Mouse (Mus musculus) heart, adult 2 months (tissue): ENCODE data around the gene Mgea5. TPM values are rescaled to one million over a fixed set of nuclear protein-coding genes. Genes with fewer than 3 reads are reported as not detected.

Experiments
- DNase-seq, 2 experiments: peaks; one replicate each; pipeline ENCODE4 v3.0.0; 2021
- H3K27ac ChIP-seq: fragments of 200-600 bp; 2 replicates; pipeline ENCODE4 v1.8.1; 2022
- H3K27me3 ChIP-seq: fragments of 200-500 bp; 2 replicates; pipeline ENCODE4 v1.6.1; 2012; ENCODE audit warnings: mild to moderate bottlenecking, low read length, inconsistent platforms, mixed read lengths; ENCODE audit not compliant: control insufficient read depth, insufficient read depth
- H3K36me3 ChIP-seq: fragments of 200-500 bp; 2 replicates; pipeline ENCODE4 v1.6.1; 2012; ENCODE audit warnings: low read length, inconsistent platforms; ENCODE audit not compliant: control insufficient read depth, insufficient read depth
- H3K4me1 ChIP-seq: fragments of 200-500 bp; 2 replicates; pipeline ENCODE4 v1.6.1; 2011; ENCODE audit warnings: low read length; ENCODE audit not compliant: control insufficient read depth, insufficient read depth
- H3K4me3 ChIP-seq: fragments of 200-600 bp; 2 replicates; pipeline ENCODE4 v1.8.1; 2022
- H3K79me2 ChIP-seq: fragments of 200-500 bp; replicated peaks from 2 replicates; pipeline ENCODE4 v1.6.1; 2012; ENCODE audit warnings: mild to moderate bottlenecking, inconsistent platforms, low read length, moderate library complexity, mixed read lengths; ENCODE audit not compliant: control insufficient read depth, insufficient read depth
- H3K9ac ChIP-seq: fragments of 200-500 bp; 2 replicates; pipeline ENCODE4 v1.6.1; 2012; ENCODE audit warnings: low read depth, mild to moderate bottlenecking, control low read depth, inconsistent platforms, low read length, mixed read lengths
- CTCF ChIP-seq: fragments of 200-600 bp; IDR thresholded peaks from 2 replicates; pipeline ENCODE4 v1.8.1; 2022; ENCODE audit warnings: antibody characterized with exemption, mild to moderate bottlenecking, moderate library complexity
- EP300 ChIP-seq: fragments of 200-500 bp; IDR thresholded peaks from 2 replicates; pipeline ENCODE4 v1.6.1; 2011; ENCODE audit warnings: low read depth, low read length, control low read depth; ENCODE audit not compliant: insufficient read depth
- POLR2A ChIP-seq: fragments of 200-500 bp; IDR thresholded peaks from 2 replicates; pipeline ENCODE4 v1.6.1; 2011; ENCODE audit warnings: mild to moderate bottlenecking, low read depth, low read length, control low read depth; ENCODE audit not compliant: insufficient read depth
- WGBS: fragments of 180-500 bp; shearing (Covaris S2); methylation state at CpG from one replicate; pipeline ENCODE4 v1.1.7; 2018; 5-methylcytosine and 5-hydroxymethylcytosine counted together
- intact Hi-C: fragments of 180-260 bp; cut with DNase I; formaldehyde crosslinking; loops from one replicate; pipeline ENCODE4 v1.15.1; 2025
- polyA plus RNA-seq: library from polyadenylated mRNA; depleted of rRNA; stranded (reverse); fragments of >200 nt; gene quantifications from 2 replicates; pipeline ENCODE4 v1.2.3, GENCODE M21; 2012
- total RNA-seq, 2 experiments: library from RNA; stranded (reverse); gene quantifications; 2 replicates each; pipeline ENCODE4 v1.2.3; 2021

Mgea5 gene
- total and polyA plus RNA-seq, 3 experiments = 22.4 to 81.9 (median 70.8) TPM

DNA sequence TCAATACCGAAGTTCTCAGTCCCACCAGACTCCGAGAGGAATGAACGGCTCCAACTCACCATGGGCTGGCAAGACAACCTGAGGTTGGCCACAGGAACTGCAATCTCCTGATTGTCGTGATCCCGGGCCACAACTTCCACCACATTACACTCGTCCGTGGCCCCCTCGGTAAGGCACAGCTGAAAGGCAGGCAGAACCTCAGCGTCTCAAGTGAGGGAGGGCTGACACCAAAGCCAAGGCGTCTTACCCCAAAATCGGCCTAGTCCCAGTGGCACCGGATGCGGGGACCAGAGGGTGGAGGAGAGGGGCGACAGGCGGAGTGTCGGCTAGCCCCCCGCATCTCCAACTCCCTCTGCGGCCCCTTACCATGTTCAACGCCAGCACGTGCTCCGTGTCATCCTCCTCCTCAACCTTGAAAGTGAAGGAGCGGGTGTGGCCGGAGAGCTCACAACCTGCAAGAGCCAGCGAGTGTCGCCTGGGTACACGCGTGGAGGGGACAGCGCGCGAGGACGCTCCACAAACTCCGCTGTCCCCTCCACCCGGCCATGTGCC, 34.9 kb downstream of the Mgea5 start:
- H3K36me3 ChIP-seq = peaks cover 3% of the 10 kb centered on the region; the same call in 1 of the 2 replicates
- peak; percentile 14 to 39 for DNase-seq
- no peaks in the 10 kb centered on the region for H3K79me2 ChIP-seq
- WGBS = 3% methylated on average over 33 of the region's 33 CpGs
- peak overlapping the region; percentile 92 for H3K9ac ChIP-seq
- peak overlapping the region; percentile 49 for H3K27ac ChIP-seq
- intact Hi-C loops = loop anchor here (2.0 to 5.0 kb wide), 2 partner anchors 34 to 91 kb away; partner anchors contain the start of gene Mgea5
- H3K4me1 ChIP-seq = peaks cover 9% of the 10 kb centered on the region
- TF ChIP-seq EP300 = no peak
- no peak for TF ChIP-seq CTCF
- no peak for TF ChIP-seq POLR2A
- H3K4me3 ChIP-seq = peak overlapping the region; percentile 68
- no peaks in the 10 kb centered on the region; the same call in 1 of the 2 replicates for H3K27me3 ChIP-seq

DNA sequence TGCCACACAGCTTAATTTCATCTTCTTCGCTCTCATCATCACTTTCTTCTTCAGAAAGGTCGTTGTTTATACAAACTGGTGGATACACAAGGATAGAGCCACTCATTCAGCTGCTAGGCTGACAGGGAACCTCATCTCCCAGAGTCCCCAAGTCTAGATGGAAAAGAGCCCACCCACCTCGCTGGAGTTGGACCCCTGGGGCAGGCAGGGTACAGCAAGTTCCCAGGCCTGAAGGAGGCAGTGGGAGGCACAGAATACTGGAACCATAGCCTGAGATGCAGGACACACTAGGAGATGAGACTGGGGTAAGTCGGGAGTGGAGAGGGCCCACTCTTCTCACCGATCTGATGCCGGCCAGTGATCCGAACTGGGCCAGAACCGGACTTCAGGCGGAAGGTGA, 35.4 kb downstream of the Mgea5 start:
- TF ChIP-seq POLR2A (no peak), EP300 (no peak), CTCF (no peak)
- peaks cover under 1% of the 10 kb centered on the region; the same call in 1 of the 2 replicates for H3K27me3 ChIP-seq
- no peaks in the 10 kb centered on the region for H3K79me2 ChIP-seq
- H3K4me3 ChIP-seq = no peak overlapping the region
- H3K27ac ChIP-seq = no peak overlapping the region
- intact Hi-C loops = loop anchor here (2.0 to 5.0 kb wide), 2 partner anchors 35 to 91 kb away; partner anchors contain the start of gene Mgea5
- peaks cover 3% of the 10 kb centered on the region; the same call in 1 of the 2 replicates for H3K36me3 ChIP-seq
- H3K4me1 ChIP-seq = peaks cover 9% of the 10 kb centered on the region
- no peak overlapping the region for H3K9ac ChIP-seq
- 53% methylated on average over 9 of the region's 9 CpGs for WGBS
- no peak for DNase-seq

DNA sequence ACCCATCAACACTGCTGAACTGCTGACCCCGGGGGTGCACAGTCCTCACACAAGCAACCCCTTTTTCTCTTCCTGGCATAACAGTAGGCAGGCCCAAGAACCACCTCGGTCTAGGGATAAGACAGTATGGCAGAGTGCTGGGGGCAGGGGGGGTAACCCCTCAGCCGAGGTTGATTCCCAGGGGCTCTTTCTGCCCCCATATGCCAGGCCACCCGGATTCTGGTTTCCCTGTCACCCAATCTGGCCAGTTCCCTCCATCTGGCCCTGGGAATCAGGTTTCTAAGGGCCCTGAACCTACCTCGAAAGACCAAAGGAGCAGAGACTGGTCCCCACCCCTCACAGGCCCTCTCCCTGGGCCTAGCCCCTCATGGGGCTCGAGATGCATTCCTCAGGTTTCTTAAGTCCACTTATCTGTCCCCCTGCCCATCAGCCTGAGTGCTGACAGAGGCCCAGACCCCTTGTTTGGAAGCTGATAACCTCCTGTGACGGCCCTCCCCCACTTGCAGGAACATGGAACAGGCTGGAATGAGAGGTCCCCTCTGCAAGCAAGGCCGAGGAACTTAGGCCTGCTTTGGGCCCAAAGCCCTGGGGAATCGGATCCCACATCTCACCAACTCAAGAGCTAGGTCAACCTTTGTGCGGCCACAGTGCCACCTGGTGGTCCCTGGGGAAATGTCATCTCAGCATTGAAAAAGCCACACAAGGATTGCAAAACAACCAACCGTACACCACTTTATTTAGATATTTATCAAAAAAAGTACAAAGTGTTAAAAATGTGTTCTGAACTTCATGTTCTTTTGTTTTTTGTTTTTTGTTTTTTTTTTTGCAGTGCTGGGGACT, 36.4 kb downstream of the Mgea5 start:
- Histone ChIP-seq H3K27me3 (peaks cover 7% of the 10 kb centered on the region), H3K4me3 (no peak overlapping the region), H3K36me3 (peaks cover 2% of the 10 kb centered on the region; the same call in 1 of the 2 replicates), H3K9ac (no peak overlapping the region), H3K27ac (no peak overlapping the region), H3K4me1 (peaks cover 9% of the 10 kb centered on the region), H3K79me2 (no peaks in the 10 kb centered on the region)
- DNase-seq = peak; percentile 78 to 86
- TF ChIP-seq EP300 (0 out of 2 replicates have a peak, but pooled peaks have one; percentile 68), CTCF (peak; percentile 83), POLR2A (no peak)
- WGBS = 41% methylated on average over 11 of the region's 11 CpGs
- intact Hi-C loops = loop anchor here (2.0 to 5.0 kb wide), 2 partner anchors 90 to 526 kb away; no protein-coding TSS in a partner anchor

DNA sequence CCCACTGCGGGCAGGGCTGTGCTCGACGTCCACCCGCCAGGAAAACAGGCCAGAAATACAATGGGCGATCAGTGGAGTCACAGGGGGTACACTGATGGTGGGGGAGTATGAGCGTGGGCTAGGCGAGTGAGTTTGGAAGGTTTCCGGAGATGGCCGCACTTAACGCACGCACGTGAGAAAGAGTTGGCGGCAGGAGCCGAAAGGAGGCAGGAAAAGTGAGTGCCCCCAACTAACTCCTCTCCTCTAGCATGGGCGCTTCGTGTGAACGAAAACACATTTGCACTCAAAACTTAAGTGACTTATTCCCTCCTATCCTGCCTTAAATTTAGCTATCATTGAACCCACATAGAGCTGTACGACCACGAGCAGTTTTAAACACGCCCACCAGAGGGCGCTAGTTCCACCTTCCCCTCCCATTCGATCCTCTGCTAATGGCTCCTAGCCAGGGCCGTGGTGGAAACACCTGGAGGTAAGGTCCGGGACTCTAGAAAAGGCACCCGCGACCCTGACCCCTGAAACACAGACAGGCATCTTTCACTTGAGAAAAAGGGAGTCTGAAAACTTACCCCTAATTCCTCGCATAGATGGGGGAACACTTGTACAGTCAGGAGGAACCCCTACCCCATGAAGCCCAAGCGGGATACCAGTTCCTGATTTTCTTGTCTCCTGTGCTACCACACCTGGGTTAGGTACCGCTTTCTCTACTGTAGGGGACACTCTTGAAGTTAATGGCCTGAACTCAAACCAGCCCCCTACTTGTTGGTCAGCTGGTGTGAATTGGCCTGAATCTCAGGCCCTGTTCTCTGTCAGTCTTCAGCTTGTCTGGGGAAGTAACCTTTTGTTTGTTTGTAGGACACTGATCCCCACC, 37.2 kb downstream of the Mgea5 start:
- TF ChIP-seq CTCF (peak; percentile 87), EP300 (0 out of 2 replicates have a peak, but pooled peaks have one; percentile 42), POLR2A (no peak)
- H3K27me3 ChIP-seq = peaks cover 12% of the 10 kb centered on the region
- WGBS = 12% methylated on average over 29 of the region's 29 CpGs
- H3K4me3 ChIP-seq = peak overlapping the region; percentile 0; the same call in 1 of the 2 replicates
- DNase-seq = peak; percentile 79 to 85
- intact Hi-C loops = loop anchor here (1.0 to 5.0 kb wide), 3 partner anchors 89 to 526 kb away; no protein-coding TSS in a partner anchor
- H3K36me3 ChIP-seq = peaks cover 2% of the 10 kb centered on the region; the same call in 1 of the 2 replicates
- no peak overlapping the region for H3K9ac ChIP-seq
- no peak overlapping the region for H3K27ac ChIP-seq
- H3K4me1 ChIP-seq = peaks cover 9% of the 10 kb centered on the region
- no peaks in the 10 kb centered on the region for H3K79me2 ChIP-seq
